Mouse (Mus musculus) cerebellum, adult 2 months (tissue): ENCODE measurements at regions not wholly inside any gene's neighbourhood (a gene's known extent, or its start where the extent isn't known, plus 50 kb on each side); places are given as distances from the start of the nearest gene placed in this dataset.

ENCODE experiments used
- CTCF ChIP-seq: fragments of 200-500 bp; IDR thresholded peaks from 2 replicates; pipeline ENCODE4 v1.5.1; 2011; ENCODE audit warnings: low read depth, mild to moderate bottlenecking, control low read depth, low read length, moderate library complexity, borderline replicate concordance; ENCODE audit not compliant: insufficient read depth
- POLR2A ChIP-seq: fragments of 200-500 bp; IDR thresholded peaks from 2 replicates; pipeline ENCODE4 v1.6.1; 2011; ENCODE audit warnings: low read length, control low read depth, borderline replicate concordance; ENCODE audit not compliant: insufficient read depth

- no peak for TF ChIP-seq CTCF
- TF ChIP-seq POLR2A, result no peak
Measured at GRCm38 (mm10) chr3:41426946-41427345, 128.6 kb upstream of the Jade1 start.
